Mouse (Mus musculus) ES-Bruce4 (cell line): ENCODE results near the gene Auts2. TPM values are rescaled to one million over a fixed set of nuclear protein-coding genes. Genes with fewer than 3 reads are reported as not detected.
A peak's percentile ranks its signal among the peaks of the same experiment; 100 is the strongest.

Experiments used
- H3K27ac ChIP-seq: 2 replicates; pipeline ENCODE4 v1.5.1; 2012; ENCODE audit warnings: low read length, inconsistent platforms; ENCODE audit not compliant: insufficient read depth
- H3K27me3 ChIP-seq: 2 replicates; pipeline ENCODE4 v1.6.1; 2012; ENCODE audit warnings: mild to moderate bottlenecking, low read length, inconsistent platforms; ENCODE audit not compliant: control insufficient read depth, poor library complexity, insufficient read depth, severe bottlenecking
- H3K36me3 ChIP-seq: 2 replicates; pipeline ENCODE4 v1.6.1; 2012; ENCODE audit warnings: inconsistent platforms, mild to moderate bottlenecking, low read length, moderate library complexity; ENCODE audit not compliant: control insufficient read depth, poor library complexity, insufficient read depth, severe bottlenecking
- H3K4me1 ChIP-seq: one replicate; pipeline ENCODE4 v1.8.1; 2011; ENCODE audit warnings: low read length; ENCODE audit not compliant: control insufficient read depth, insufficient read depth
- H3K4me3 ChIP-seq: 2 replicates; pipeline ENCODE4 v1.5.1; 2011; ENCODE audit warnings: low read depth, mild to moderate bottlenecking, low read length
- H3K9ac ChIP-seq: 2 replicates; pipeline ENCODE4 v1.6.1; 2012; ENCODE audit warnings: low read depth, mild to moderate bottlenecking, inconsistent platforms; ENCODE audit not compliant: poor library complexity, severe bottlenecking
- H3K9me3 ChIP-seq: replicated peaks from 2 replicates; pipeline ENCODE4 v1.6.1; 2012; ENCODE audit warnings: mild to moderate bottlenecking, low read length, inconsistent platforms; ENCODE audit not compliant: control insufficient read depth, poor library complexity, insufficient read depth, severe bottlenecking
- CTCF ChIP-seq: IDR thresholded peaks from one replicate; pipeline ENCODE4 v1.8.1; 2011; ENCODE audit warnings: low read depth, low read length
- EP300 ChIP-seq: IDR thresholded peaks from 2 replicates; pipeline ENCODE4 v1.6.1; 2011; ENCODE audit warnings: low read depth, low read length; ENCODE audit not compliant: insufficient read depth
- POLR2A ChIP-seq: IDR thresholded peaks from one replicate; pipeline ENCODE4 v1.8.1; 2011; ENCODE audit warnings: low read length; ENCODE audit not compliant: insufficient read depth
- polyA plus RNA-seq: library from polyadenylated mRNA; stranded (reverse); fragments of >200 nt; gene quantifications from 2 replicates; pipeline ENCODE4 v1.2.4, GENCODE M21; 2011; ENCODE audit warnings: low read depth; ENCODE audit not compliant: missing spikeins, insufficient read depth, insufficient read length

Gene Auts2
- polyA plus RNA-seq, 1 experiment = 23.4 TPM

GRCm38 (mm10) chr5:132544176-132544995, 1.2 kb upstream of the Auts2 start:
- Histone ChIP-seq H3K4me1 (no peaks in the 10 kb centered on the region), H3K9me3 (no peaks in the 10 kb centered on the region), H3K9ac (peak overlapping the region; percentile 95), H3K27me3 (peaks cover 11% of the 10 kb centered on the region), H3K4me3 (peak overlapping the region; percentile 74), H3K27ac (no peak overlapping the region), H3K36me3 (no peaks in the 10 kb centered on the region)
- TF ChIP-seq EP300 (no peak), CTCF (no peak)

GRCm38 (mm10) chr5:132542381-132543020, 643 bp downstream of the Auts2 start:
- peaks cover 11% of the 10 kb centered on the region for H3K27me3 ChIP-seq
- peak overlapping the region; percentile 74 for H3K4me3 ChIP-seq
- no peak overlapping the region for H3K27ac ChIP-seq
- H3K9me3 ChIP-seq = no peaks in the 10 kb centered on the region
- H3K9ac ChIP-seq = peak overlapping the region; percentile 95
- H3K36me3 ChIP-seq = no peaks in the 10 kb centered on the region
- TF ChIP-seq EP300 = no peak
- TF ChIP-seq POLR2A = no peak
- no peak for TF ChIP-seq CTCF
- no peaks in the 10 kb centered on the region for H3K4me1 ChIP-seq

- TF ChIP-seq CTCF (no peak), EP300 (no peak), POLR2A (no peak)
- H3K9me3 ChIP-seq = no peaks in the 10 kb centered on the region
- peaks cover 11% of the 10 kb centered on the region for H3K27me3 ChIP-seq
- peak overlapping the region; percentile 74 for H3K4me3 ChIP-seq
- H3K27ac ChIP-seq = no peak overlapping the region
- H3K36me3 ChIP-seq = no peaks in the 10 kb centered on the region
- no peaks in the 10 kb centered on the region for H3K4me1 ChIP-seq
- peak overlapping the region; percentile 95 for H3K9ac ChIP-seq
Measured at GRCm38 (mm10) chr5:132541951-132542350, 1.2 kb downstream of the Auts2 start.

GRCm38 (mm10) chr5:132541371-132541931, 1.7 kb downstream of the Auts2 start:
- Histone ChIP-seq H3K9me3 (no peaks in the 10 kb centered on the region), H3K27me3 (peaks cover 9% of the 10 kb centered on the region), H3K9ac (peak overlapping the region; percentile 95), H3K4me3 (peak overlapping the region; percentile 74), H3K36me3 (no peaks in the 10 kb centered on the region), H3K4me1 (no peaks in the 10 kb centered on the region), H3K27ac (no peak overlapping the region)
- TF ChIP-seq CTCF (no peak), EP300 (no peak), POLR2A (no peak)

- TF ChIP-seq CTCF (no peak), POLR2A (no peak), EP300 (no peak)
- Histone ChIP-seq H3K27ac (no peak overlapping the region), H3K36me3 (no peaks in the 10 kb centered on the region), H3K4me1 (no peaks in the 10 kb centered on the region), H3K9me3 (no peaks in the 10 kb centered on the region), H3K27me3 (peaks cover 9% of the 10 kb centered on the region), H3K4me3 (peak overlapping the region; percentile 74), H3K9ac (peak overlapping the region; percentile 95)
Measured at GRCm38 (mm10) chr5:132540841-132541311, 2.3 kb downstream of the Auts2 start.
